Mouse (Mus musculus) megakaryocyte, embryonic 14.5 days (primary cell): ENCODE results near the gene Ptger2.
"Not testable (repeated sequence)": the region's sequence is repeated elsewhere in the genome, so short reads cannot be mapped to it uniquely, and the experiment has no call there.

Source experiments
- FLI1 ChIP-seq: IDR thresholded peaks from 2 replicates; pipeline ENCODE4 v1.6.1; 2012; ENCODE audit warnings: low read length, inconsistent platforms, mixed read lengths
- GATA1 ChIP-seq: IDR thresholded peaks from 3 replicates; pipeline ENCODE4 v1.6.1; 2012; ENCODE audit warnings: mixed read lengths, low read length, inconsistent platforms, borderline replicate concordance

- TF ChIP-seq GATA1, FLI1: not testable (repeated sequence)
Observed at GRCm38 (mm10) chr14:44987674-44988355, at the start of gene Ptger2.
